Mouse (Mus musculus) heart, postnatal 25 days (tissue): ENCODE data around the gene 1110008P14Rik. TPM values are rescaled to one million over a fixed set of nuclear protein-coding genes. Genes with fewer than 3 reads are reported as not detected.

Source experiments
- DNase-seq: peaks from one replicate; pipeline ENCODE4 v3.0.0; 2022; ENCODE audit warnings: low spot score
- intact Hi-C: fragments of 180-260 bp; cut with DNase I; formaldehyde crosslinking; loops from one replicate; pipeline ENCODE4 v1.15.1; 2025
- total RNA-seq, 2 experiments: library from RNA; stranded (reverse); gene quantifications; 2 replicates each; pipeline ENCODE4 v1.2.3; 2021

1110008P14Rik gene
- total RNA-seq: 10 to 100 TPM; 47.7 to 49.6 TPM

GRCm38 (mm10) chr2:32381775-32382223, at the start of gene 1110008P14Rik:
Gene 1110008P14Rik (minus strand): TSS chr2:32381938.
- peak; percentile 88 for DNase-seq
- intact Hi-C loops: loop anchor here (2.0 kb wide), 1 partner anchor 19 kb away; no protein-coding TSS in a partner anchor

- DNase-seq: peak; percentile 68
- intact Hi-C loops: no loop called here
Measured at GRCm38 (mm10) chr2:32430701-32431676, 49.3 kb upstream of the 1110008P14Rik start.

- no peak for DNase-seq
- intact Hi-C loops: no loop called here
Measured at GRCm38 (mm10) chr2:32429215-32429891, 47.6 kb upstream of the 1110008P14Rik start.

GRCm38 (mm10) chr2:32428262-32428722, 46.6 kb upstream of the 1110008P14Rik start:
- intact Hi-C loops: no loop called here
- DNase-seq: no peak

GRCm38 (mm10) chr2:32427720-32428119, 46.0 kb upstream of the 1110008P14Rik start:
- no peak for DNase-seq
- intact Hi-C loops: no loop called here

DNA sequence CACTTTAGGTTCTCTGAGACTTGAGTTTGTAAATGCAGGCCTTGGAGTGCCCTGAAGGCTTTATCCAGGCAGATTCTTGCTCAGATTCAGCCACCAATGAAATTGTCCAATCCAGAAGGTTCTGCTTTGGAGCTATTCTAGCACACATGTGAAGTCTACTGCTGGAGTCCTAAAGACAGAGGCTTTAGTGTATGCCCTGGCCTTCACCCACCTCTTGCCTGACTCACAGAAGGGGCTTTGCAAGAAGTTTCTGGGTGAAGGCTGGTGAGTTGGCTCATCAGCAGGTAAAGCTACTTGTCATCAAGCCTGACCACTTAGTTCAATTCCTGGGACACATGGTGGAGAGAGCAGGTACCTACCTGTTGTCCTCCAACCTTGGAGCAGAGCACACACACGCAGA, 44.4 kb upstream of the 1110008P14Rik start:
- intact Hi-C loops: no loop called here
- no peak for DNase-seq

- no peak for DNase-seq
- intact Hi-C loops: loop anchor here (2.0 kb wide), 1 partner anchor 25 kb away; the partner anchor contains the start of genes Naif1 and Slc25a25
Measured at GRCm38 (mm10) chr2:32425568-32425967, 43.8 kb upstream of the 1110008P14Rik start.

GRCm38 (mm10) chr2:32424796-32425195, 43.1 kb upstream of the 1110008P14Rik start:
- DNase-seq: no peak
- intact Hi-C loops: loop anchor here (2.0 to 5.0 kb wide), 2 partner anchors 26 to 143 kb away; partner anchors contain the start of genes Naif1 and Slc25a25

DNA sequence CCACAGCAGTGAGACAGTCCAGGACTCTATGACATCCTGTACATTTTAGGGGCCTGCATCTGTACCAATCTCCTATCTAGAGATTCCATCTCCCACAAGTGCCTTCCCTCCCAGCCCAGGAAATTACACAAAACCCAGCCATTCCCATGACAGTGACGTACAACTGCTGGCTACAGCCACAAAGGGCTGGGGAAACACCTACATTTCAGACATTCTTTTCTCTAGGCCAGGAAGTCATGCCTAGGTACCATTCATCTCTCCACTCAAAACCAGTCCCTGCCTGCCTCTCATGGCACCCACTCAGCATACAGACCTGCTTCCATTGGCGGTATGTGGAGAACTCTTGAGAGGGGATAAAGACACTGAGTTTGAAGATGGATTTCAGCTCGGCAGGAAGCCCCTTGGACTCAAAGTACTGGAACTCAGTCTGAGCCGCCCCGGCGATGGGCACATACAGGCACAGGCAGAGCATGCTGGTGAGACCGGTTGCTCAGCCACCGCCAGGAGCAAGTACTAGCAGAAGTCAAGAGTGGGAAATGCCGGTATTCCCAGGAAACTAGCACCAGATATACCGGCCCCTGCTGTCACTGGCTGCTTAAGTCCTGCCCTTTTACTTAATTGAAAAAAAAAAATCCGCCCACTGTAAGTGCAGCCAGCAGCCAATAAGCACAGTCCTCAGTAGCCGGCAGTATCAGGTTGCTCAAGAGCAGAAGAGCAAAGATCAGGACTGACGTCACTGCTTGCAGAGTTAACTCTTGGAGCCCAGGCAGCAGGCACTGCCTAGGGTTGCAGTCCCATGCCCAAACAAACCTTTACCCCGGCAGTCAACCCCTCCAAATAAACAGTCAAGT, 42.0 kb upstream of the 1110008P14Rik start:
- DNase-seq: peak; percentile 72
- intact Hi-C loops: loop anchor here (2.0 to 5.0 kb wide), 2 partner anchors 27 to 144 kb away; partner anchors contain the start of genes Naif1 and Slc25a25

DNA sequence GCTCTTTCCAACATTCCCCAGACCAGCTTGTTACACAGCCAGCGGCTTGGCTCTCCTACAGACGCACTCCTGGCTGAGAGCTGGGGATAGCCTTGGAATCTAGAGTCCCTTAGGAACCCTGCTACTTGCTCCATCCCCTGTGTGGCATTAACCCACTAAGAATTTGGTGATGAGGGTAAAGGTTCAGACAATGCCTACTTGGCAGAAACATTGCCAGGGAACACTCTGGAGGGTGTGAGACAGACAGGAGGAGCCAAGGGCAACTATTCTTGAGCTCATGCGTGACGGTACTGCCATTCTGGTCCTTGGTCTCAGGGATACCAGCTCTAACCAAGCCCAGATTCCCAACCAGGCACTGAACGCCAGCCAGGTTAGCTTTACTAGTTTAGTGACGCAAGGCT, 40.1 kb upstream of the 1110008P14Rik start:
- DNase-seq: no peak
- intact Hi-C loops: loop anchor here (5.0 kb wide), 1 partner anchor 145 kb away; no protein-coding TSS in a partner anchor

GRCm38 (mm10) chr2:32420647-32421046, 38.9 kb upstream of the 1110008P14Rik start:
- intact Hi-C loops: loop anchor here (5.0 kb wide), 1 partner anchor 147 kb away; no protein-coding TSS in a partner anchor
- no peak for DNase-seq

DNA sequence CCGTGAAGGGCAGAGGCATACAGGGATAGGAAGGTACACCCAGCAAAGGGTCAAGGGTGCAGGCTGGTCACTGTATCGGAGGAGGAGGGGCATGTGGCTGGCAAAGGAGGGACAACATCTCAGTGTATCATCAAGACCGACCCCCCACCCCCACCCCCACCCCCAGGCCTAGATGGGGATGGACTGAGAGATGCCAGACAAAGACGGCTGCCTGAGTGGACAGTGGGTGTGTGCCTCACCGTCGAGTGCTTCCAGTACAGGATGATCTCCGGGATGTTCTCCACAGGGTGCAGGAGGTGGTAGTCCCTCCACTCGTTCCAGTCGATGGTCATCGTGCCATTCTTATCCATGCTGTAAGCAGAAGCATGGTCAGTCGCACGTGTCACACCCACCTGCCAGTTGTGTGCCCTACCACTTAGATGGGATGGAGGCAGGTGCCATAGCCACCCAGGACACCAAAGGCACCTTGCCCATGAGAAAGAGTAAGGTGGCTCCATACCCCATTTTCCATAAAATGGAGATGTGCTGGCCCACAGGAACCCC, 38.4 kb upstream of the 1110008P14Rik start:
- no peak for DNase-seq
- intact Hi-C loops: loop anchor here (5.0 kb wide), 1 partner anchor 147 kb away; no protein-coding TSS in a partner anchor

DNA sequence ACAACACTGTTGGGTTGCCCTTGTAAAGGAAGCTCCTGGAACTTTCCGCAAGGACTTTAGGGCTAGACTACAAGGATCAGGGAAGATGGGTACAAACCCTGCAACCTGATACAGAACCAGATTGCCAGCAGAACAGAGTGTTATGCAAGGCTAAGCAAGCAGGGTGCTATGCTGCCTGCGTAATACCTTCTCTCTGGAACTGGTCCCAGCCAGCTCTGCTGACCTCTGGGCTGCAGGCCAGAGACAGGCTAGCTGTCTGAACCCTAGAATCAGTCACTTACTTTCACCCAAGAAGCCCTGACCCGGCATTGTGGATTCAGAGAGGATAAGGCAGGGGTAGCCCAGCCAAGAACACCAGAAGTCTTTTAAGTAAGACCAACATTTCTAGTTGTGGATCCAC, 37.6 kb upstream of the 1110008P14Rik start:
- DNase-seq: peak; percentile 57
- intact Hi-C loops: no loop called here

- intact Hi-C loops: no loop called here
- DNase-seq: no peak
Measured at GRCm38 (mm10) chr2:32418430-32419151, 36.9 kb upstream of the 1110008P14Rik start.

DNA sequence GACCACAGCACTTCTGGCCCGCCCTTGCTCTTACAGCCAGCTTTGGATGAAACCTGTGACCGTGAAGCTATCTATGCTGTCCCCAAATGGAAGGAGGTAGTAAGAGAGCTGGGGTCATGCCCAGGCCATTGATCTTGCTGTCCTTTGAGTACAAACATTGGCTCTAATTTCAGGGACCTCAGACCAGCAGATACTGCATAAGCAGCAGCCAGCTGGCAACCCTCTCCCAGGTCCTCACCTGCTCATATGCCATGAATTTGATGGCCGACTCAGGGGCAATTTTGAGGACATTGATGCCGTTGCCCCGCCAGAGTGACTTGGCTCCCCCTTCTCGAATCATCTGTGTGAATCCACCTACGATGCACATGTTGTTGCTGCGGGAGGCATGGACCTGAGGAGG, 35.7 kb upstream of the 1110008P14Rik start:
- no peak for DNase-seq
- intact Hi-C loops: no loop called here

- intact Hi-C loops: no loop called here
- no peak for DNase-seq
Measured at GRCm38 (mm10) chr2:32416556-32416955, 34.8 kb upstream of the 1110008P14Rik start.

GRCm38 (mm10) chr2:32415801-32416200, 34.1 kb upstream of the 1110008P14Rik start:
- intact Hi-C loops: no loop called here
- no peak for DNase-seq

DNA sequence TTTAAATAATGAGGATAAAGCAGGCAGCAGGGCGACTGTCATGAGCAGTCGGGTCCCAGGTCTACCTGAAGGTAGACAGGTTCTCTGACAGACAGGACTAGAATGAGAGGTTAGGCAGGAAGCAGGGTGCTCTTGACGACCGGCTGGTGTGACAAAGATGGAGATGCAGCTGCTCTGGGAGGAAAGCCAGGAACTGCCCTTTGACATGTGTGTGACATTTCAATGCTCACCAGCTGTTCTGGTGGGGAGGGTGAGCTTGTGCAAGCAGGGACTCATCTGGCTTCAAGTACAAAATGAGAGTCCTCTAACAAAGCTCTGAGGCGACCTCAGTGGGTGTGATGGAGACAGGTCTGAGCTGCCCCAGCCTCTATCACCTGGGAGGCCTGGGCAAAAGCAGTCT, 32.2 kb upstream of the 1110008P14Rik start:
- intact Hi-C loops: no loop called here
- DNase-seq: no peak
